Mouse (Mus musculus) gastrocnemius, adult 2 months (tissue): ENCODE results near the gene Spib. TPM values are rescaled to one million over a fixed set of nuclear protein-coding genes. Genes with fewer than 3 reads are reported as not detected.

Source experiments
- DNase-seq: peaks from one replicate; pipeline ENCODE4 v3.0.0; 2022
- H3K27ac ChIP-seq: fragments of 200-600 bp; 2 replicates; pipeline ENCODE4 v1.8.1; 2022; ENCODE audit warnings: mild to moderate bottlenecking
- H3K4me3 ChIP-seq: fragments of 200-600 bp; 2 replicates; pipeline ENCODE4 v1.8.1; 2022; ENCODE audit warnings: mild to moderate bottlenecking, moderate library complexity
- CTCF ChIP-seq: fragments of 200-600 bp; IDR thresholded peaks from 2 replicates; pipeline ENCODE4 v1.8.1; 2022; ENCODE audit warnings: antibody characterized with exemption, mild to moderate bottlenecking, moderate library complexity
- intact Hi-C: fragments of 180-260 bp; cut with DNase I; formaldehyde crosslinking; loops from one replicate; pipeline ENCODE4 v1.15.1; 2025
- total RNA-seq, 2 experiments: library from RNA; stranded (reverse); gene quantifications; 2 replicates each; pipeline ENCODE4 v1.2.3; 2021

Gene Spib
- total RNA-seq, 2 experiments from 2014 or later = 0.08 TPM; not detected in 1

DNA sequence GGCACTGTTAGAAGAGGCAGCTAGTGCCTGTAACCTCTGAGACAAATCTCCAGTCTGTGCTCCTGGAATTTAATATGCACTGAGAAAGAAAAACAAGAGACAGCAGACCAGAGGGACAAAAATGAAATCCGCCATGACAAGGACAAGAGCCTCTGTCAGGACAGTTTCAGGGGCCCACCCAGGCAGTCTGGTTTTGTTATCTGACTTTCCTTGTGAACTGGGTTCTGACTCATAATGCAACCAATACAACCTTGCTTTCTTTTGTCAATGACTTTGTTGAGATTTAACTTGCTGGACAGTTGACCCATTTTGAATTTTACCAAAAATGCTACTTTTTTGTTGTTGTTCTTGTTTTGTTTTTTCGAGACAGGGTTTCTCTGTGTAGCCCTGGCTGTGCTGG is 25.8 kb upstream of the Spib start:
- no peak for DNase-seq
- intact Hi-C loops = loop anchor here (10.0 kb wide), 1 partner anchor 1157 kb away; the partner anchor contains the start of genes Rpl18 and Sphk2

DNA sequence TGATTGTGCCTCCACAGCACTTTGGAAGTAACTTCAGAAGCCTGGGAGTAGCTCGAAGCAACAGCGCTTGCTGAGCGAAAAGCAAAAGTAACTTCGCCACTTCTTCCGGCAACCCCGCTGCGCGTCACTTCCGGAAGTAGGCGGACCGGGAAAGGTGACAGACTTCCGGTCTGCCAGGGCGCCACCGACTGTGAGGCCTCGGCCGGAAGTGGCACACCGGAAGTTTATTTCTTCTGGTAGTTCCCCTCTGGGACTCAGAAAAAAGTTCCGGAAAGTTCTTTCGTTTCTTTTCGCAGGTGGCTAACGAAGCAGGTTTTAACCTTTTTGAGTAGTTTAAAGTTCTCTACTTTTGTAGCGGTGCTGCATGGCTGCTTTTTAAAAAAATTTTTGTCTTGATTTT is 22.0 kb upstream of the Spib start, which contains the start of gene Nr1h2:
Gene Nr1h2 (minus strand): TSS at position 126 of the 400 bp plus-strand sequence.
- H3K4me3 ChIP-seq = peak within 1 kb of the TSS; percentile 77
- no peak for TF ChIP-seq CTCF
- peak; percentile 98 for DNase-seq
- intact Hi-C loops = loop anchor here (10.0 kb wide), 1 partner anchor 1161 kb away; the partner anchor contains the start of genes Rpl18 and Sphk2
- H3K27ac ChIP-seq = peak within 1 kb of the TSS; percentile 98

More for the DNA sequence above, 25.8 kb upstream of the Spib start:
- no peak overlapping the region for H3K4me3 ChIP-seq
- no peak overlapping the region for H3K27ac ChIP-seq
- TF ChIP-seq CTCF = no peak

DNA sequence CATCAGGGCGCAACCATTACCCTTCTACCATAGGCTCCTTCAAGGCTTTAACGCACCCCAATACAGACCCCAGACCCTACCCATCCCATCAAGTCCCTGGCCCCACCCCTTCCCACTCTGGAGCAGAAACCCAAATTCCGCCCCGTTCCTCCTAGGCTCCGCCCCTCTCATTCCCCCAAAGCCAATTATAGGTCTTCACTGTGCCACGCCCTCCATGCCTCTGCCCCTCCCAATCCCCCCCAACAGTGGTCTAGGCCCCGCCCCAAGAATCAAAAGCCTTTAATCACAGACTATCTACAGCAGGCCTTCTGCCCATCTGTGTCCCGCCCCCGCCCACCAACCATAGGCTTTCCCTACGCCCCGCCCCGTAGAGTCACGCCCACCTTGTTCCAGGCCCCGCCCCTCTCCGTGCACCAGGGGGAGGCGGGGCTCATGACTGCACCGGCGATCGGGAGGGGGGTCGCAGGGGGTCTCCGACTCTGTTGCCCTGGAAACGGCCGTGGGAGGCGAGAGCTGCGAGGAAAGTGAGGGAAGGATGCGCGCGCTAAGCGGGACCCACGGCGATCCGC is 21.4 kb upstream of the Spib start:
- no peak for TF ChIP-seq CTCF
- peak overlapping the region; percentile 77 for H3K4me3 ChIP-seq
- intact Hi-C loops = loop anchor here (10.0 kb wide), 1 partner anchor 1162 kb away; the partner anchor contains the start of genes Rpl18 and Sphk2
- DNase-seq = peak; percentile 90
- H3K27ac ChIP-seq = peak overlapping the region; percentile 98

DNA sequence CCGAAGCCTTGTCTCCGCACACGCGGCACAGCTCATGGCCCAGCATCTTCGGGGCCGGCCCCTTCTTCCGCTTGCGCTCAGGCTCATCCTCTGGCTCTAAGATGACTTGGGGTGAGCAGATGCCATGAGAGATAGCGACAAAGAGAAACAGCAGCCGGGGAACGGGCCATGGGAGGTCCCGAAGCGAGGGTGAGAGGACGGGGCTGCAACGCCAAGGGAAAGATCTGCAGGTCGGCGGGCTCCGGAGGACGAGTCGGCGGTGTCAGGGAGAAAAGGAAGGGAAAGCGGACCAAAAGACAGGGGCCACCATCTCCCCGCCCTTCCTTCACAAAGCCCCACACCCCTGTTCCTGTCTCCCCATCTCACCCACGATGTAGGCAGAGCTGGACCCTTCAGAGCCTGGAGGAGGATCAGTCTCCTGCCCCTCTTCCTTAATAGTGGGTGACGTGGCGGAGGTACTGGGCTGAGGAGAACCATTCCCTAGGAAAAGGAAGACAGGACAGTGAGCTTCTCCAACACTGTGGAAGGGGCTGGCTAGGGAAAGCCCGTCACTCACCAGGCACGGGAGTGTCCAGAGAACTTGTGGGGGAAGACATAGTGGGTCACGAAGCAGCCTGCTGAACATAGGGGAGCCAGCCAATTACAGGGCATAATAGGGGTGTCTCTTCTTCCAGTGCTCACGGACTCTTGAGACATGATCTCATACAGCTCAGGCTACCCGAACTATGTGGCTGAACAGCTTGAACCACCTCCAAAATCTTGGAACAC is 20.5 kb upstream of the Spib start:
- H3K27ac ChIP-seq = no peak overlapping the region; the same call in 1 of the 2 replicates
- H3K4me3 ChIP-seq = peak overlapping the region; percentile 77
- intact Hi-C loops = loop anchor here (10.0 kb wide), 1 partner anchor 1162 kb away; the partner anchor contains the start of genes Rpl18 and Sphk2
- no peak for TF ChIP-seq CTCF
- no peak for DNase-seq

DNA sequence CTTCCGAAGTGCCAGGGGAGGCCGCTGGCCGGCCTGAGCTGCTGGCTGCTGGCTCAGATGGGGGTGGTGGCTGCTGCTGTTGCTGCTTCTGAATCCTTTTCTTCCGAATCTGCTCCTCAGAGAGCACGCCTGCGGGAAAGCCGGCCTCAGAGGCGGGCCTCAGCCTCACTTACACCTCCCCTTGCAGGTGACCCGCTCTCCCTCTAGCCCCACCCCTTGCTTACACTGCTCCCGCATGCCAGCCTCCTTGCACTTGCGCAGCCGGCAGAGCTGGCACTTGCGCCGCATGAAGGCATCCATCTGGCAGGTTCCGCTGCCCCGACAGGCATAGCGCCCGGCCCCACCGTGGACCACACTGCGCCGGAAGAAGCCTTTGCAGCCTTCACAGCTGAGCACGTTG is 19.9 kb upstream of the Spib start:
- no peak overlapping the region for H3K4me3 ChIP-seq
- no peak overlapping the region for H3K27ac ChIP-seq
- DNase-seq = peak; percentile 34
- intact Hi-C loops = loop anchor here (10.0 kb wide), 1 partner anchor 1163 kb away; the partner anchor contains the start of genes Rpl18 and Sphk2
- no peak for TF ChIP-seq CTCF

DNA sequence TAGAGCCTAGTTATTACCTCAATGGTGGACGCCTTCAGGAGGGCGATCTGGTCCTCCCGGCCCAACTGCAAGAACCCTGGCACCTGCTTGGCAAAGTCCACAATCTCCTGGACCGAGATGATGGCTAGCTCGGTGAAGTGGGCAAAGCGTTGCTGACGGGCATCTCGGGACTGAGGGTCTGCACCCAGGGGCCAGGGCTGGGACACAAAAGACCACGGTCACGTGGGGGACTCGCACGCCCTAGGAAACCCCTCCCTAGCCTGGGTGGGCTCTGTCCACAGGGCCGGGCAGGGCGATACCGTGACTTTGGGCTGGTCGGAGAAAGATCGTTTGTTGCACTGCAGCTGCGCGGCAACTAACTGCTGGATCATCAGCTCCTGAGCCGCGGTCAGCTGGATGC is 19.4 kb upstream of the Spib start:
- no peak for TF ChIP-seq CTCF
- no peak for DNase-seq
- Histone ChIP-seq H3K27ac (no peak overlapping the region), H3K4me3 (no peak overlapping the region)
- intact Hi-C loops = loop anchor here (10.0 kb wide), 1 partner anchor 1164 kb away; the partner anchor contains the start of genes Rpl18 and Sphk2

DNA sequence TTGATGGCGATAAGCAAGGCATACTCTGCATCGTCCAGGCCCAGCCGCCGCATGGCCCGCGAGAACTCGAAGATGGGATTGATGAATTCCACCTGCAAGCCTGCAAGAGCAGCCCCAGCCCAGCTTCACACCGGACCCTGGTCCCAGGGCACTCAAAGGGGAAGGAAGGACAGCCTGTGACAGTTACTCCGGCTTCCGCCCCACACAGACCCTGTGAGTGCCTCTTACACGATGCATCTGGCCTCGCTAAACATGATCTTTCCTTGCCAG is 18.5 kb upstream of the Spib start:
- intact Hi-C loops = loop anchor here (10.0 kb wide), 1 partner anchor 1164 kb away; the partner anchor contains the start of genes Rpl18 and Sphk2
- no peak for DNase-seq
- H3K4me3 ChIP-seq = no peak overlapping the region
- H3K27ac ChIP-seq = no peak overlapping the region
- TF ChIP-seq CTCF = no peak

DNA sequence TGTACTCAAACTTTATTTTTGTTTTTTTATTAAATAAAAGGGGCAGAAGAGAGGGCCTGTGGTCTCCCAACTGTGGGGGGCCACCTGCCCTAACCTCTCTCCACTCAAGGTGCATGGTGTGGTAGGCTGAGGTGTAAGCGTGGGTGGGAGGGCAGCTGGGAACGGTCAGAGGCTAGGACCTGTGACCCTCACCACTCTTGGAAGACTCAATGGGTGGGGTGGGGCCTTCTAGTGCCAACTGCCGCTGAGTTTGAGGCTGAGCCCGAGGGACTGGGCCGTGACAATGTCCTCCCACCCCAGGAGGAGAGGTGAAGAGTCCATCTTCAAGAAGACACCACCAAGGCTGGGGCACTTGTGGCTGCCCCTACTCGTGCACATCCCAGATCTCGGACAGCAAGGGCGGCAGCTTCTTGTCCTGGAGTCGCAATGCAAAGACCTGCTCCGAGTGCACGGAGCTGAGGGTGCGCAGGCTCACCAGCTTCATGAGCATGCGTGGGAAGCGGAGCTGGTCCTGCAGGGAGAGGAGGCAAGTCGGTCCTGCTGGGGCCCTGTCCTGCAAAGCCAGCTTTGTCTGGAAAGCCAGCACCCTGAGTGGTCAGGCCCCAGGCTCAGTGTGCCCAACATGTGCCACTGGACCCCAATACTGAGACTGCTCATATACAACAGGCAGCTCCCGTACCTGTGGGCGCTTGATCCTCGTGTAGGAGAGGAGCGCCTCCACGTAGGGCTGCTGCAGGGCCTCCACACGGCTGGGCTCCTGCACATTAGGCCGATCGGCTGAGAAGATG is 17.9 kb upstream of the Spib start:
- TF ChIP-seq CTCF = no peak
- H3K4me3 ChIP-seq = no peak overlapping the region
- intact Hi-C loops = loop anchor here (2.0 to 10.0 kb wide), 4 partner anchors 21 to 1165 kb away; partner anchors contain the start of genes Rpl18 and Sphk2
- peak overlapping the region; percentile 16; the same call in 1 of the 2 replicates for H3K27ac ChIP-seq
- peak; percentile 28 for DNase-seq

DNA sequence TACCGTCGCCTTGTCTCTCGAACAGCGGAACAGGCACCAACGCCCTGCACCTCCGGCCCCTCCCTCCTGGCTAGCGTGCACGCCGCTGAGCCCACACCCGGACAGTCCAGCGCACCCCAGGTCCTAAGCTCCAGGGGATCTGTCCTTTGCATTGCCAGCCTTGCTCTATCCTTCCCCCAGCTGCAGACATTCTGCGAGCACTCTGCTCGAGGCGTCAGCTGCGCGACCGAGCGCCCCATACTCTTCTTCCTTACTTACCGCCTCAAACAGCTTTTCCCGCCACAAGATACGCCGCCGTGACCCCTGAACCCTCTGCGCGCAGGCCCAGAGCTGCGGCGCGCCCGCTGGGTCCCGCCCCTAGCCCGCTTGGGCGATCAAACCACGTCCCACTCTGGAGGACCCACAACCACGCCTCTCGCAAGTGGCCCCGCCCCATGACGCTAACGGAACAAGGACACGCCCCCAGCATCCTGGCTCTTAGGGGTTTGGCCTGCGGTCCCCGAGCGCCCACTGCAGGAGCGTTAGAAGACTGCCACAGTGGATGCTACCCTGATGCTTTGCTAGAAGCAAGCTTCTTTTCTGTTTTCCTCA is 16.7 kb upstream of the Spib start, which contains the start of gene Pold1:
Gene Pold1 (minus strand): TSS at position 353 of the 591 bp plus-strand sequence.
- Histone ChIP-seq H3K4me3 (peak within 1 kb of the TSS; percentile 74), H3K27ac (peak within 1 kb of the TSS; percentile 77)
- intact Hi-C loops = loop anchor here (2.0 to 5.0 kb wide), 3 partner anchors 20 to 176 kb away; no protein-coding TSS in a partner anchor
- peak; percentile 100 for DNase-seq
- TF ChIP-seq CTCF = peak; percentile 96; the same call in 1 of the 2 replicates

DNA sequence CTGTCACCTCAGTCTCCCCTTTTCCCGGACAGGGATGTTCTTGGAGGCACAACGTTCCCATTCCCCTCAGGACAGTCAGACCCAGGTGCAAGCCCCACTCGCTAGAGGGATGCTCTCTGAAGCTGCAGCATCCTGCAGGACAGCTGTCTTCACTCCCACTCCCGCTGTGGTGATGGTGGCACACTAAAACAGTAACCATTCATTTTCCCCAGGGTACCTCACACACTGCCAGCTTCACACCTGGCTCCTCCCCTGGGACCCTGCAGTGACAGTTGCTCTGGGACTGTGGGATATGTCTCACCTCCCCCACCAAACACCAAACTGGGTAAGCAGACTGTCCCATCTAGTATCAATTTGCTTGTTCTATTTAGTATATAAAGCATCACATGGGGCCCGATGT is 15.9 kb upstream of the Spib start:
- no peak for TF ChIP-seq CTCF
- intact Hi-C loops = loop anchor here (2.0 to 5.0 kb wide), 3 partner anchors 19 to 175 kb away; no protein-coding TSS in a partner anchor
- H3K27ac ChIP-seq = peak overlapping the region; percentile 77; the same call in 1 of the 2 replicates
- peak overlapping the region; percentile 74 for H3K4me3 ChIP-seq
- DNase-seq = no peak

DNA sequence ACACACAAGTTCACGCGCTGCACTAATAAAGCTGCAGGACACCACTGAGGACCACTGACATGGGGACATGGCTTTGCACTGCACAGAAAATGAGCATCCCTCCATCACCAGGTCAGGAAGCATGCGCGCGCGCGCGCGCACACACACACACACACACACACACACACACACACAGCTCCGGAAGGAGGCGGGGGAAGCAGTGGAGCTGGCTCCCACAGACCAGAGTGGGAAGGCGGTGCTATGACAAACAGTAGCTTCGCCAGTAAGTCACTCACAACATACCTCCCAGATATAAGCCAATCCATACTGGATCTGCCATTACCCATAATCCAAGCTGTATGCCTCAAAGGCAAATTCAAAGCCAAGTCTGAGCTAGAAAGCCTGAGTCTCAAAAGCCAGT is 15.2 kb upstream of the Spib start:
- TF ChIP-seq CTCF = no peak
- intact Hi-C loops = loop anchor here (5.0 kb wide), 1 partner anchor 175 kb away; no protein-coding TSS in a partner anchor
- Histone ChIP-seq H3K4me3 (no peak overlapping the region), H3K27ac (no peak overlapping the region)
- no peak for DNase-seq
